Mouse (Mus musculus) neutrophil, adult 83 days (primary cell): ENCODE results near the gene Wif1. TPM values are rescaled to one million over a fixed set of nuclear protein-coding genes. Genes with fewer than 3 reads are reported as not detected.

Experiments used
- total RNA-seq, 2 experiments: library from RNA; stranded (reverse); gene quantifications; one replicate each; pipeline ENCODE4 v1.2.4; 2023

Gene Wif1
- total RNA-seq, result under 1 TPM in 1 of 2 experiments, not detected in 1; 0.46 TPM

DNA sequence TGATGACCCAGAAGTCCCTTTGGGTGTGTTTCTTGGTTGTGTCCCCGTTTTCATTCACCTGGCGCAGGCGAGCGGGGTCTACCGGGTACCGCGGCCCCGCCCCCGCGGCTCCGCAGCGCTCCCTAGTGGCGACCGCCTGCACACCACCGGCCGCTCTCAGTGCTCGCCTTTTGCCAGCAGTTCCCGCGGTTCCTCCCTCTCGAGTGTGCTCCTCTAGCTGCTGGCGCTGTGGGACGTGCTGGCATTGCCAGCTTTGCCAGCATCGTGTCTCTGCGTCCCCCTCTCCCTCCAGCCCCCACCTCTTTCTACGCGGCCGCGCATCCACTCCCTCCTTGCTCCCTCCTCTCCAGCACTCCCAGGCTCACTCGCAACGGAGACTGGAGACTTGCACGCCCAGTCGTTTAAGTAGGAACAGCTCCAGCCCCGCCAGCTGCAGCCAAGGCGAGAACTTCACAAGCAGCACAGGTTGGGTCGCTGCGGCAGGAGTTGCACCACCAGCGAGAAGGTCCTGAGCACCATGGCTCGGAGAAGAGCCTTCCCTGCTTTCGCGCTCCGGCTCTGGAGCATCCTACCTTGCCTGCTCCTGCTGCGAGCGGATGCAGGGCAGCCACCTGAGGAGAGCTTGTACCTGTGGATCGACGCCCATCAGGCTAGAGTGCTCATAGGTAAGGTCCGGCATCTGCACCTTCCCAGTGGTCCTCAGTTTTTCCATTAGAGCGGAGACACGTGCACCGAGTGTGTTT, at the start of gene Wif1:
TSS of gene Wif1 (plus strand) at position 135 of the 743 bp plus-strand sequence.

Other genes starting within 250 kb of the Wif1 start
- under 1 TPM in 1 of 2 experiments, not detected in 1; 0.26 TPM for gene Msrb3, start 134.9 kb upstream of the Wif1 start, total RNA-seq
- 10 to 100 TPM; 16.3 to 16.5 TPM for gene Lemd3, start 54.6 kb upstream of the Wif1 start, total RNA-seq